Mouse (Mus musculus) megakaryocyte, embryonic 14.5 days (primary cell): Measurements from ENCODE around the gene Cdkl4. TPM values are rescaled to one million over a fixed set of nuclear protein-coding genes. Genes with fewer than 3 reads are reported as not detected.

Experiments used
- H3K27me3 ChIP-seq: replicated peaks from 2 replicates; pipeline ENCODE3; 2012; ENCODE audit warnings: inconsistent platforms
- H3K36me3 ChIP-seq: replicated peaks from 2 replicates; pipeline ENCODE3; 2012; ENCODE audit warnings: low read length, inconsistent platforms, mixed read lengths
- H3K4me1 ChIP-seq: 2 replicates; pipeline ENCODE4 v1.6.1; 2012; ENCODE audit warnings: inconsistent platforms
- H3K4me3 ChIP-seq: replicated peaks from 2 replicates; pipeline ENCODE3; 2012; ENCODE audit warnings: moderate library complexity, mild to moderate bottlenecking, inconsistent platforms
- H3K9me3 ChIP-seq: 2 replicates; pipeline ENCODE4 v1.6.1; 2012; ENCODE audit warnings: inconsistent platforms
- FLI1 ChIP-seq: IDR thresholded peaks from 2 replicates; pipeline ENCODE4 v1.6.1; 2012; ENCODE audit warnings: low read length, inconsistent platforms, mixed read lengths
- GATA1 ChIP-seq: IDR thresholded peaks from 3 replicates; pipeline ENCODE4 v1.6.1; 2012; ENCODE audit warnings: mixed read lengths, low read length, inconsistent platforms, borderline replicate concordance
- polyA plus RNA-seq: library from polyadenylated mRNA; stranded (reverse); fragments of >175 nt; gene quantifications from 2 replicates; pipeline ENCODE4 v1.2.3, GENCODE M21; 2012; ENCODE audit warnings: low replicate concordance; ENCODE audit not compliant: insufficient read depth

Gene Cdkl4
- polyA plus RNA-seq, 1 experiment: 0.13 TPM

- peaks cover 6% of the 10 kb centered on the region for H3K36me3 ChIP-seq
- TF ChIP-seq GATA1 (no peak), FLI1 (no peak)
Measured at GRCm38 (mm10) chr17:80492274-80492673, 85.3 kb downstream of the Cdkl4 start.

GRCm38 (mm10) chr17:80490166-80490565 lies 87.4 kb downstream of the Cdkl4 start:
- H3K4me3 ChIP-seq: no peak overlapping the region
- H3K9me3 ChIP-seq: peaks cover 6% of the 10 kb centered on the region
- no peaks in the 10 kb centered on the region for H3K27me3 ChIP-seq
- TF ChIP-seq GATA1: no peak
- no peak for TF ChIP-seq FLI1
- H3K36me3 ChIP-seq: peaks cover 10% of the 10 kb centered on the region
- H3K4me1 ChIP-seq: peaks cover 41% of the 10 kb centered on the region

More at GRCm38 (mm10) chr17:80492274-80492673, 85.3 kb downstream of the Cdkl4 start:
- Histone ChIP-seq H3K9me3 (peaks cover under 1% of the 10 kb centered on the region), H3K27me3 (no peaks in the 10 kb centered on the region), H3K4me1 (peaks cover 38% of the 10 kb centered on the region), H3K4me3 (no peak overlapping the region)

GRCm38 (mm10) chr17:80488918-80489317 lies 88.7 kb downstream of the Cdkl4 start:
- Histone ChIP-seq H3K27me3 (no peaks in the 10 kb centered on the region), H3K36me3 (peaks cover 5% of the 10 kb centered on the region)

GRCm38 (mm10) chr17:80485160-80485559 lies 92.5 kb downstream of the Cdkl4 start:
- Histone ChIP-seq H3K9me3 (peaks cover 6% of the 10 kb centered on the region), H3K4me3 (no peak overlapping the region)
- TF ChIP-seq FLI1: no peak
- no peak for TF ChIP-seq GATA1

More at GRCm38 (mm10) chr17:80488918-80489317, 88.7 kb downstream of the Cdkl4 start:
- Histone ChIP-seq H3K4me1 (peaks cover 48% of the 10 kb centered on the region), H3K4me3 (no peak overlapping the region), H3K9me3 (peaks cover 6% of the 10 kb centered on the region)
- no peak for TF ChIP-seq GATA1
- no peak for TF ChIP-seq FLI1

GRCm38 (mm10) chr17:80480855-80481224 lies 96.8 kb downstream of the Cdkl4 start:
- Histone ChIP-seq H3K27me3 (no peaks in the 10 kb centered on the region), H3K36me3 (peaks cover 7% of the 10 kb centered on the region), H3K4me1 (peaks cover 72% of the 10 kb centered on the region), H3K4me3 (peak overlapping the region; percentile 98), H3K9me3 (no peaks in the 10 kb centered on the region)
- TF ChIP-seq FLI1 (no peak), GATA1 (no peak)

More at GRCm38 (mm10) chr17:80485160-80485559, 92.5 kb downstream of the Cdkl4 start:
- H3K27me3 ChIP-seq: no peaks in the 10 kb centered on the region
- H3K36me3 ChIP-seq: peaks cover 4% of the 10 kb centered on the region
- peaks cover 67% of the 10 kb centered on the region for H3K4me1 ChIP-seq

GRCm38 (mm10) chr17:80480031-80480854 lies 97.4 kb downstream of the Cdkl4 start, which contains the start of gene Sos1:
Sos1 (minus strand) TSS chr17:80480453.
- TF ChIP-seq GATA1 (no peak), FLI1 (no peak)
- peaks cover 10% of the 10 kb centered on the region for H3K36me3 ChIP-seq
- no peaks in the 10 kb centered on the region for H3K27me3 ChIP-seq
- peaks cover 69% of the 10 kb centered on the region for H3K4me1 ChIP-seq
- H3K4me3 ChIP-seq: peak within 1 kb of the TSS; percentile 98
- no peaks in the 10 kb centered on the region for H3K9me3 ChIP-seq

GRCm38 (mm10) chr17:80479295-80480030 lies 98.2 kb downstream of the Cdkl4 start:
- peaks cover 68% of the 10 kb centered on the region for H3K4me1 ChIP-seq
- TF ChIP-seq FLI1 (no peak), GATA1 (no peak)
- no peaks in the 10 kb centered on the region for H3K9me3 ChIP-seq
- peak overlapping the region; percentile 98 for H3K4me3 ChIP-seq
- no peaks in the 10 kb centered on the region for H3K27me3 ChIP-seq
- peaks cover 17% of the 10 kb centered on the region for H3K36me3 ChIP-seq

- H3K9me3 ChIP-seq: no peaks in the 10 kb centered on the region
- TF ChIP-seq FLI1: no peak
- TF ChIP-seq GATA1: no peak
- H3K4me3 ChIP-seq: peak overlapping the region; percentile 33
- H3K36me3 ChIP-seq: peaks cover 32% of the 10 kb centered on the region
- H3K27me3 ChIP-seq: no peaks in the 10 kb centered on the region
- peaks cover 72% of the 10 kb centered on the region for H3K4me1 ChIP-seq
Measured at GRCm38 (mm10) chr17:80477679-80478078, 99.9 kb downstream of the Cdkl4 start.

GRCm38 (mm10) chr17:80476496-80476895 lies 101.1 kb downstream of the Cdkl4 start:
- Histone ChIP-seq H3K4me3 (no peak overlapping the region), H3K9me3 (no peaks in the 10 kb centered on the region), H3K36me3 (peaks cover 34% of the 10 kb centered on the region), H3K27me3 (no peaks in the 10 kb centered on the region), H3K4me1 (peaks cover 71% of the 10 kb centered on the region)
- TF ChIP-seq GATA1 (no peak), FLI1 (no peak)

Other genes starting within 250 kb of the Cdkl4 start
- gene Gm10190, start 204.3 kb downstream of the Cdkl4 start, polyA plus RNA-seq: 2.7 TPM in 1 of 2 replicates, not detected in the other
- 1.1 and 1.3 TPM in 2 replicates for gene Sos1, start 97.4 kb downstream of the Cdkl4 start, polyA plus RNA-seq
- 0.87 TPM in 1 of 2 replicates, not detected in the other for gene Map4k3, start 150.7 kb upstream of the Cdkl4 start, polyA plus RNA-seq